Mouse (Mus musculus): ENCODE measurements at regions not wholly inside any gene's neighbourhood (a gene's known extent, or its start where the extent isn't known, plus 50 kb on each side); places are given as distances from the start of the nearest gene placed in this dataset. TPM values are rescaled to one million over a fixed set of nuclear protein-coding genes. Genes with fewer than 3 reads are reported as not detected.
"Not testable (repeated sequence)": the region's sequence is repeated elsewhere in the genome, so short reads cannot be mapped to it uniquely, and the experiment has no call there.

- peaks cover 18% of the 10 kb centered on the region for H3K9me3 ChIP-seq
- not testable (repeated sequence) for H3K4me1 ChIP-seq; H3K27me3 ChIP-seq (replicated peaks; ENCODE audit: low read depth, poor library complexity, severe bottlenecking); H3K36me3 ChIP-seq (replicated peaks); H3K27ac ChIP-seq (replicated peaks); DNase-seq (ENCODE audit: low spot score); H3K4me3 ChIP-seq
- 85% methylated on average over 9 of the region's 9 CpGs for WGBS
Measured at GRCm38 (mm10) chr13:61957197-61957596, 172.5 kb upstream of the Zfp808 start.

GRCm38 (mm10) chr13:61978856-61979255 lies 150.8 kb upstream of the Zfp808 start:
- 84% methylated on average over 3 of the region's 3 CpGs for WGBS
- H3K36me3 ChIP-seq (replicated peaks); H3K27ac ChIP-seq (replicated peaks); DNase-seq (ENCODE audit: low spot score); H3K27me3 ChIP-seq (replicated peaks; ENCODE audit: low read depth, poor library complexity, severe bottlenecking); H3K4me1 ChIP-seq; H3K4me3 ChIP-seq: not testable (repeated sequence)
- peaks cover 11% of the 10 kb centered on the region; the same call in 1 of the 2 replicates for H3K9me3 ChIP-seq

GRCm38 (mm10) chr13:61996519-61996918 lies 133.2 kb upstream of the Zfp808 start:
- not testable (repeated sequence) for DNase-seq (ENCODE audit: low spot score); H3K27ac ChIP-seq (replicated peaks)
- WGBS: 64% methylated on average over 3 of the region's 3 CpGs

GRCm38 (mm10) chr13:61998803-61999202 lies 130.9 kb upstream of the Zfp808 start:
- not testable (repeated sequence) for H3K36me3 ChIP-seq (replicated peaks); H3K27ac ChIP-seq (replicated peaks); H3K4me3 ChIP-seq; H3K4me1 ChIP-seq; H3K9me3 ChIP-seq; H3K27me3 ChIP-seq (replicated peaks; ENCODE audit: low read depth, poor library complexity, severe bottlenecking)
- peak; percentile 9 for DNase-seq (ENCODE audit: low spot score)
- 7% methylated on average over 6 of the region's 6 CpGs for WGBS

More at GRCm38 (mm10) chr13:61996519-61996918, 133.2 kb upstream of the Zfp808 start:
- H3K4me1 ChIP-seq; H3K9me3 ChIP-seq; H3K36me3 ChIP-seq (replicated peaks); H3K4me3 ChIP-seq; H3K27me3 ChIP-seq (replicated peaks; ENCODE audit: low read depth, poor library complexity, severe bottlenecking): not testable (repeated sequence)

GRCm38 (mm10) chr13:62007321-62007720 lies 122.4 kb upstream of the Zfp808 start:
- DNase-seq (ENCODE audit: low spot score); H3K9me3 ChIP-seq; H3K36me3 ChIP-seq (replicated peaks); H3K27ac ChIP-seq (replicated peaks); H3K27me3 ChIP-seq (replicated peaks; ENCODE audit: low read depth, poor library complexity, severe bottlenecking); H3K4me3 ChIP-seq; H3K4me1 ChIP-seq: not testable (repeated sequence)
- WGBS: 72% methylated on average over 1 of the region's 1 CpGs

GRCm38 (mm10) chr13:62015424-62016167 lies 114.1 kb upstream of the Zfp808 start:
- not testable (repeated sequence) for H3K27me3 ChIP-seq (replicated peaks; ENCODE audit: low read depth, poor library complexity, severe bottlenecking); H3K4me1 ChIP-seq; H3K9me3 ChIP-seq
- 3% methylated on average over 22 of the region's 22 CpGs for WGBS
- Histone ChIP-seq H3K4me3 (peak overlapping the region; percentile 73), H3K36me3 (replicated peaks) (peaks cover 13% of the 10 kb centered on the region), H3K27ac (replicated peaks) (peak overlapping the region; percentile 90)
- peak; percentile 63 for DNase-seq (ENCODE audit: low spot score)

- not testable (repeated sequence) for H3K4me1 ChIP-seq; H3K9me3 ChIP-seq; DNase-seq (ENCODE audit: low spot score); H3K27me3 ChIP-seq (replicated peaks; ENCODE audit: low read depth, poor library complexity, severe bottlenecking)
- Histone ChIP-seq H3K27ac (replicated peaks) (peak overlapping the region; percentile 90), H3K36me3 (replicated peaks) (peaks cover 18% of the 10 kb centered on the region), H3K4me3 (peak overlapping the region; percentile 73)
- WGBS: 0% methylated on average over 5 of the region's 5 CpGs
Measured at GRCm38 (mm10) chr13:62016168-62016502, 113.6 kb upstream of the Zfp808 start.

- Histone ChIP-seq H3K9me3 (peaks cover 26% of the 10 kb centered on the region), H3K36me3 (replicated peaks) (peaks cover 32% of the 10 kb centered on the region)
- not testable (repeated sequence) for H3K4me1 ChIP-seq; H3K27ac ChIP-seq (replicated peaks); H3K4me3 ChIP-seq; H3K27me3 ChIP-seq (replicated peaks; ENCODE audit: low read depth, poor library complexity, severe bottlenecking); DNase-seq (ENCODE audit: low spot score)
- 89% methylated on average over 2 of the region's 2 CpGs for WGBS
Measured at GRCm38 (mm10) chr13:62037646-62038045, 92.0 kb upstream of the Zfp808 start.

- H3K4me1 ChIP-seq; H3K36me3 ChIP-seq (replicated peaks); H3K4me3 ChIP-seq; DNase-seq (ENCODE audit: low spot score); H3K27me3 ChIP-seq (replicated peaks; ENCODE audit: low read depth, poor library complexity, severe bottlenecking); H3K27ac ChIP-seq (replicated peaks): not testable (repeated sequence)
- peaks cover 21% of the 10 kb centered on the region for H3K9me3 ChIP-seq
- 84% methylated on average over 2 of the region's 2 CpGs for WGBS
Measured at GRCm38 (mm10) chr13:62077951-62078671, 51.6 kb upstream of the Zfp808 start.

GRCm38 (mm10) chr13:62078893-62079292 lies 50.8 kb upstream of the Zfp808 start:
- not testable (repeated sequence) for DNase-seq (ENCODE audit: low spot score); H3K4me3 ChIP-seq; H3K36me3 ChIP-seq (replicated peaks); H3K27me3 ChIP-seq (replicated peaks; ENCODE audit: low read depth, poor library complexity, severe bottlenecking); H3K4me1 ChIP-seq; H3K27ac ChIP-seq (replicated peaks)
- WGBS: 87% methylated on average over 9 of the region's 9 CpGs
- H3K9me3 ChIP-seq: peaks cover 19% of the 10 kb centered on the region

Small RNA genes lying in the stretch of these regions (microRNA-seq; reads per million reads assigned to microRNA genes)
- not detected for gene Gm25649
